Mouse (Mus musculus) gastrocnemius, postnatal 36 days (tissue): ENCODE measurements around the gene Atp10b. TPM values are rescaled to one million over a fixed set of nuclear protein-coding genes. Genes with fewer than 3 reads are reported as not detected.
"Not testable (repeated sequence)": the region's sequence is repeated elsewhere in the genome, so short reads cannot be mapped to it uniquely, and the experiment has no call there.

Source experiments
- DNase-seq, 2 experiments: peaks; one replicate each; pipeline ENCODE4 v3.0.0; 2022
- intact Hi-C: fragments of 180-260 bp; cut with DNase I; formaldehyde crosslinking; loops from one replicate; pipeline ENCODE4 v1.15.1; 2025
- long read RNA-seq, 2 experiments: library from polyadenylated mRNA; stranded (forward); transcript quantifications; one replicate each; pipeline ENCODE4 v2.0.0; 2021
- total RNA-seq, 2 experiments: library from RNA; stranded (reverse); gene quantifications; 2 replicates each; pipeline ENCODE4 v1.2.3; 2021

Gene Atp10b
- not detected for total RNA-seq
- long read RNA-seq, experiment 1: 0 reads
- long read RNA-seq, experiment 2: 0 reads

DNA sequence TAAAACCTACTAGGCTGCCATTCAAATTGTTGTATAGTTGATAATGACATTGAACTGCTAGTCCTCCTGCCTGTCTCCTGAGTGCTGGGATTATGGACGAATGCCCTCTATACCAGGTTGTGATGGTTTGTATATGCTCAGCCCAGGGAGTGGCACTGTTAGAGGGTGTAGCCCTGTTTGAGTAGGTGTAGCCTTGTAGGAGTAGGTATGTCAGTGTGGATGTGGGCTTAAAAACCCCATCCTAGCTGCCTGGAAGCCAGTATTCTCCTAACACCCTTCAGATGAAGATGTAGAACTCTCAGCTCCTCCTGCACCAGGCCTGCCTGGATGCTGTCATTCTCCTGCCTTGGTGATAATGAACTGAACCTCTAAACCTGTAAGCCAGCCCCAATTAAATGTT lies at the start of gene Atp10b:
Gene Atp10b, plus strand, starts transcription at position 301 of the 400 bp plus-strand sequence.
- intact Hi-C loops: no loop called here
- DNase-seq: no peak

DNA sequence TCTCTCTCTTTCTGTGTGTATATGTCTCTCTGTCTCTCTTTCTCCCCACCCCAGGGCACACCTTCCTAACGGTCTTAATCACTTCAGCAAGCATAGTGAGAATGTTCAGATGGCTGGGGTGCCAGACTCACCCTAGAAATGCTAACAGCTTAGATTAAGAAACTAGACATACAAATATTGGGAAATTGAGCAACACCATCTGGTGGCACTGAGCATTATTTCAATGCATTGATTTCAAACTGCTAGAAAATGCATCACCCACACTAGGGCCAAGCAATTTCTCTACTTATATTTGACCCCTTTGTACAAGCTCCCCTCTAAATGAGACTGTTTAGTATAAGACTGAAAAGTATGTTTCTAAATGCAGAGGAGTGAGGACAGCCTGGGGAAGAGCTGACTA lies 48.3 kb upstream of the Atp10b start:
- DNase-seq: no peak
- intact Hi-C loops: no loop called here

DNA sequence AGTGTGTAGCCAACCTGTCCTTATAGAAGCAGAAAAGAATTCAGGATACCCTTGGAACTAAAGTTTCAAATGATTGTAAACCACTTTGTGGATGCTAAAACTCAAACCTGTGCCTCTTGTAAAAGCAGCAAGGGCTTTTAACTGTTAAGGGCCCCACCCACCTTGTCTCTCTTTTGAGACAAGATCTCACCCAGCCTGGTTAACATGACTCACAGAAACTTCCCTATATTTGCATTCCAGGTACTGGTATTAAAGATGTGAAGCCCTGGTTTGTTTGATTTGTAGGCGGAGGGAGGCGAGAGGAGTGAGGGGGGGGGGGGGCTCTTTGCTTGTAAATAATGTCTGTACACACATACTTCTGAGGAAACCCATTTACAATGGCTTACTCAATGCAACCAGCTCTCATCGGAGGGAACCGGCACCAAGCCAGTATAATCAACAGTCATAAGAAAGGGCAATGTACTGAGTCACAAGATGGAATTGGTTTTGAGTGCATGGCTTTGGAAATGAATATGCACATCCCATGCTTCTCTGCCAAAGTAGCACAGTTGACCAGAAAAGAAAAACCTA lies 23.7 kb upstream of the Atp10b start:
- DNase-seq: no peak
- intact Hi-C loops: no loop called here

DNA sequence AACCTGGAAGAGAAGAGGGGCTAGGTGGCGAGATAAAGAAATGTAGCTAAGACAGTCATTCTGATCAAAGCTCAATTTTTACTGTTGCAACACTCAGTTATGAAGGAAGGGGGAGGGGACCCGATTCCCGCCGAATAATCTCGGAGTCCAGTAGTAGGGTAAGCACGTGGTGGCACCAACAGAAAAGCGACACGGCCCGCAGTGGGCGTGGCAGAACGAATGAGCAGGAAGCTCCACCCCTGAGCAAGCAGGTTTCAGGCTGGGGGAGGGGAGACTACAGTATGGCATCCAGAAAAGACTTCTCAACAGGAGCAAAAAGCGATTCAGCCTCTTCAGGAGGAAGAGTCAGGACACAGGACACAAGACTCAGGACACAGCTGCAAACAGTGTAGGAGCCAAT lies 23.1 kb upstream of the Atp10b start:
- DNase-seq, intact Hi-C loops: not testable (repeated sequence)

DNA sequence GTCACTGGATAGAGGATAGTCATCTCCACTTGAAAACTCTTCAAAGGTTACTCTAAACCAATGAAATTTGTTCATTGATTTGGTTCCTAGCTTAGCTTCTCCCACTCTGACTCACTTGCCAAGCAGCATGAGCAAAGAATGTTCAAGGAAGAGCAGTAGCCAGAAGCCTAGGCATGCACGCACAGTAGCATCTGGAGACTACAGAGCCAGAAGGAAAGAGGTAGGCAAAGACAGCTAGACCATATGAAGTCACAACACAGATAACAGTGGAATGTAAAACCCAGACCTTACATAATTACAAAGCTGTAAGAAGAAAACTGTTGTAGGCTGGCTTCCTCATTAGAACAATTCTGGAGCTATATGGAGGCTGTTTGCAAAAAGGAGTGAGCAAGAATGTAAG lies 8.4 kb upstream of the Atp10b start:
- no peak for DNase-seq
- intact Hi-C loops: no loop called here

DNA sequence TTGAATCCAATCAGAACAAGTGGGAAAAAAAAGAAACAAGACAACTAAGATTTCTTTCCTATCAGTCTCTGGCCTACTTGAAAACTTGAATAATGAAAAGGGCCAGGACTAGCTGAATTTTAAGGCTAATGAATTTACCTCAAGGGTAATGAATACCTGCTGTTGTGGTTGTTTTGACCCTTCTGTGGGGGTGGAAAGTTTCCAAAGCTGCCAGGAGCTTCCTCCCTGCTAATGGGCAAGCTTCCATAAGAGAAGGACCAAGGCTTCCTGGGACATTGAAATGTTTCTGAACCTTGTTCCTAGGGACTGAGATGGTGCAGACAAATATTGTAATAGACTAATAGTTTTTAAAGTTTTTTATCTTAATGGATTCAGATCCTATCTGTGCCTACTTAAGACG lies 6.9 kb upstream of the Atp10b start:
- DNase-seq: no peak
- intact Hi-C loops: no loop called here

DNA sequence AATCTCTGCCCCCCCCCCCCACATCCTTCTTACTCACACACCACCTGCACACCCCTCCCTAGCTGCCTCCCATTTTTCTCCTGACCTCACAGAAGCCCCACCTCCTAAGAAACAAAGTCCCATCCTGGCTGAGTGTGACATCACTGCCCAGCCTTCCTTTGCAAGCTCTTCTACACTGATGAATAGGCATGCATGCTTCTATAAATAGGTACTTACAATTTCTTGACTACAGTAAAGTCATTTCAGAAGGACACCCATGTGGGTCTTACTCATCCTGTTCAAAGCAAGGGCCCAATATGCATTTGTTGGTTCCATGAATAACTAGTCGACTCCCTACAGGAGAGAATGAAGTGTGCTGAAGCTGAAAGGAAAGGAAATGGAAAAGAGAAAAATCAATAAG lies 5.5 kb upstream of the Atp10b start:
- intact Hi-C loops: no loop called here
- DNase-seq: no peak

DNA sequence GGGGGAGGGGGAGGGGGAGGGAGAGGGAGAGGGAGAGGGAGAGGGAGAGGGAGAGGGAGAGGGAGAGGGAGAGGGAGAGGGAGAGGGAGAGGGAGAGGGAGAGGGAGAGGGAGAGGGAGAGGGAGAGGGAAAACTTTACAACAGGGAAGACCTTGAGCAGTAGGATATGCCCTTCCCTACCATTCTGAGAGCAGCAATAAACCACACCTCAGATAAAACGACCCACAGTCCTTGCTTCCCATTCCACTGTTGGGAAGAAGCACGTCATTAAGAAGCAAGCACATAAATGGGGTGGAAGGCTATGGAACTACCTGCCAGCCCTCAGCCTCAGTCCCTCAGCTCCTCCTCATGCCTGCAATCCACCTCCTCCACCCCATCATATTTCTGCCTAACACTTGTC lies 4.8 kb upstream of the Atp10b start:
- intact Hi-C loops, DNase-seq: not testable (repeated sequence)

DNA sequence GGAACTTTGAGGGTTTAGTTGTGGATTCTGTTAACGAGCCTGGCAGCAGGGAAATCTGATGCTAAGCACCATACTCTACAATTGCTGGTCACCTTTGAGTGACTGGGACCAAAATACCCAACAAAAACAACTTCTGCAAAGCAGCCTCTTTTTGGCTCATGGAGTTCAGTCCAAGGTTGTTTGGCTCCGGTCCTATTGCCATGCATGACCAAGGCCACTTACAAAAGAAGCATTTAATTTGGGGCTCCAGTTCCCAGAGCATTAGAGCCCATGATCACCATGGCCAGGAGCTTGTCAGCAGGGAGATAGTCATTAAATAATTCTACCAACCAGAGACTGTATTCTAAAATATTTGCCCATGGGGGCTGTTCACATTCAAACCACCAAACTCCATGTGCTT lies 2.3 kb upstream of the Atp10b start:
- intact Hi-C loops: no loop called here

DNA sequence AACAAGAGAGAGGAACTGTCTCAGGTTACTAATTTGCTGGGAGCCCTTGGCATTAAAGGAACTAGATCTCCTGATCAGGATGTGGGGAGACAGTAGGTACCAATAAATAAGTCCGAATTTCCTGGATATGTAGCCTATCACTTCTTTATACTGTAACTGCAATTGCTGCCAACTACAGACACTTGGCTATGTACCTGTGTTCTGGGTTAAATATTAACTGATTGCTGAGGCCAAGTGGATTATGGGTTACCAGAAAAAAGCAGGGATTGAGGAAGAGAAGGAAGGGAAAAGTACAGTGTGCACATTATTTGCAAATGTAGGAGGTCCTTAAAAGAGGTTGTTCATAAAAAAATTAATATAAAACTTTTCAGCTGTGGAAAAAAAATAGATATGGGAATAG lies 1.3 kb upstream of the Atp10b start:
- DNase-seq: no peak

More for the DNA sequence above, 2.3 kb upstream of the Atp10b start:
- DNase-seq: no peak

DNA sequence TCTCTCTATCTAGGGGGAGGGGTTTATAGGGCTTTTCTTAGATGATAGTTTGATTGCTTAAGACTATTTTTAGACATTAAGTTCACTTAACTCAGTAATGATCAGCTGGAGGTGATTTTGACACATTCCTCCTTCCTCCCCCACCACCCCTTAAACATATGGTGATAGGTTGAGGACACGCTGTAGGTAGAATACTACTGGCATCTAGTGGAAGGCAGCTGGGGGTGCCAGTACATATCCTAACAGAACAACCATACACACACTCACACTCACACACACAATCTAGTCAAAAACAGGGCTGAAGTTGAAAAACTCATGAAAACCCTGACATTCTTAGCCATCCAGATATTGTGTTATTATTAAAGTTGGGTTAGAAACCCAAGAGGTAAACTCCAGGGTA lies 5.3 kb downstream of the Atp10b start:
- intact Hi-C loops: no loop called here
- DNase-seq: no peak

More for the DNA sequence above, 1.3 kb upstream of the Atp10b start:
- intact Hi-C loops: no loop called here

DNA sequence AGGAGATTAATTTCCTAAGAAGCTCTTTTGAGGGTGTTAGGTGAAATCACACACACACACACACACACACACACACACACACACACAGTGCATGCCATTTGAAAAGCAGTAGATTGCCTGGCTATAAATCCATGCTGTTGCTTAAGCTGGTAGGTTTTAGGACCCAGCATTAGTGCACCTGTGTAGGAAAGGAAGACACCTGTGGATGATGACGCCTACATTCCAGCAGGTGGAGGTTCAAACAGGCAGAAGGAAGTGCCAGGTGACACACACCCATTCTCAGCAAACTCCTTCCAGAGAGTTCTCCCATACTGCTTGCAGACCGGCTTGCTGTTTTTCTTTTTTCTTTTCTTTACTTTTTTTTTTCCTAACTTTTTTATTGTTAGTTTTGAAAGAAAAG lies 5.7 kb downstream of the Atp10b start:
- no peak for DNase-seq
- intact Hi-C loops: no loop called here

DNA sequence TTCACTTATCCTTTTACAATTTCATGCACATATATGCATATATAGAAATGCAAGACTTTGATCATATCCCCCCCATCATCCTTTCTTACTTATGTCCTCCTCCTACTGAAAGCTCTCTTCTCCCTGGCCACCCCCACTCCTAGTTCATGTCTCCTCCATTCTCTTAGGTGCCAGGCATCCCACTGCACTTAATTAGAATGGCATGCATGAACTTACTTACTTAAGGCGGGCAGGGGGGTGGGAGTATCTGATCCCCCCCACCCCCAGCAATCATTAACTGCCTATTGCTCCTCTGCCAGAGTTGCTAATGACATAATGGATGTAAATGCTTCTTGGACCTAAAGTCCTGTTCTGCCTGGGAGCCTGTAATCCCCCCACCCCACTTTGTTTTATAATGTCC lies 9.1 kb downstream of the Atp10b start:
- intact Hi-C loops: no loop called here

DNA sequence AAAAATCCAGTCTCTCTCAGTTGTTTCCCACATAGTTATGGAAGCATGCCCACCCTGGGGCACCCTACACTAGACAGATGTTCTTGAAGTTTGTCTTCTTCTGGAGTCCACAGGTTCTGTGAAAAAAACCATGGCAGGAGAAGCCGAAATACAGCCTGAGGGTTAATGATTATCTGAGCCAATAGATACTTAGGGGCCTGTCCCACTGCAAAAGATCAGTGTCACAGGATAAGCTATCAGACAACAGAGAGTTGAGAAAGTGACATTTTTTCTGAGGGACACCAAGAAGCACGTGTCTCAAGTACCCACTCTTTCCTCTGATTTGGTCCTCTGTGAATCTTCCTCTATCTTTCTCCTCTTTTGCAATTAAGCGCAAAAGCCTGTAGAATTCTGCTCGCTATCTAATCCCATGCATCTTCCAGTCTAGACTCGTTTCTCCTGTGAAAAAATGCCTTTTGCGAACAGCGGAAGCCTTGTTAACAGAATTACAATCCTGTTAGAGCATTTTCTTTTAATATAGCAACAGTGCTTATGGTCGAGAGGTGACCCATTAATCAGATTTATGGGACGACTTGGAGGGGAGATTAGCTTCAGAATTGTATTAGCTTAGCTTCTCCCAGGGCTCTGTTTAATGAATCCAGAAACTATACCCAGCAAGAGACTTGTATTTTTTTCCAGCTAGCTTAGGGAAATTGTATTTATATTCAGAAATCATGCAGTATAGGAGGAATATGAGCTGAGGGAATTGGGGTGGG lies 10.7 kb downstream of the Atp10b start:
- intact Hi-C loops: no loop called here
- no peak for DNase-seq

More for the DNA sequence above, 9.1 kb downstream of the Atp10b start:
- no peak for DNase-seq

DNA sequence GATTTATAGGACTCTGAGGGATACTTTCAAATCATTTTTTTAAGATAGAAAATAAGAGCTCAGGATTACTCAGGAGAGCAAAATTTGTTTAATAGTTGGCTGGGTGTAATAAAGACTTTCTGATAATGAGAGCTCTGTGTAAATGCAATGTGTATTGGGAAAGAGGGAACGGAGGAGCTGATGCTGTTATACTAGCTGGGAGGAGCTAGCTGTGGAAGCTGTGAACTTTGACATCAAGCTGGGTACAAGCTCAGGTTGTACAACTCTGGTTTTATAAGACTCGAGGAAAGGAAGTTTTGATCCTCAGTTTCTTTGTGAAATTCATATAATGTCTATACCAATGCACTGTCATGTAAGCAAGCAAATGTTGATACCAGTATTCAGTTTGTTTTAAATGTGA lies 20.9 kb downstream of the Atp10b start:
- intact Hi-C loops: no loop called here

DNA sequence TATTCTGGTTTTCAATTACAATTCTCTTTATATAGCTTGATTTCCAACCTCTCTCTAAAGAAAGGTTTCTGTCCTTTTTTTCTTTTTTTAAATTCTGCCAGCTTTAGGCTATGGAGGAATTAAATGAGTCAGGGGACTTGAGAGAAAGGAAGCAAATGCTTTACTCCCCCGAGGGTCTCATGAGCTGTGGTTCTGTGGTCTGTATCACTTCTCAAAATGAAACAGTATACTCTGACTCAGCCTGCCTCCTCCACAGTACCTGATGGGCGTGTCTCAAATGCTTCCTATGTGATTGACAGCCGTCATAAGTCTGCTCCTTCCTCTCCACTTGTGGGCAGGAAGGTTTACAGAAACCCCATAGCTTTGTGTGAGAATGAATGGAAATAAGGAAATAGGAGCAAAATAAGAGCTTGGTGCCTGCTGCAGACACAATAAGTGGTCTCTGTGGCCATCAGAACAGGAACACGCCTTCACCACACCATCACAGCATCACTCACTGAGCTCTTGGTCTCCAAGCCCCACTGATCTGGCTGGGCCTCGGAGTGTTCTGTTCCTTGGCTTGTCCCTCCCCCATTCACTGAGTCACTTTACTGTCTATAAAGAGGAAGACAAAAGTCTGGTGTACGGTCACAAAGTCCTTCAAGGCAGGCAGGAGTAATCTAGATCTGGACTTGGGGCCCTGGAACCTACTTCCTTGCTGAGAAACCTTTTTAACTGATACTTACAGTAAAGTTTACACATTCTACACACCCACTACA lies 24.9 kb downstream of the Atp10b start:
- no peak for DNase-seq
- intact Hi-C loops: no loop called here

More for the DNA sequence above, 20.9 kb downstream of the Atp10b start:
- DNase-seq: no peak

DNA sequence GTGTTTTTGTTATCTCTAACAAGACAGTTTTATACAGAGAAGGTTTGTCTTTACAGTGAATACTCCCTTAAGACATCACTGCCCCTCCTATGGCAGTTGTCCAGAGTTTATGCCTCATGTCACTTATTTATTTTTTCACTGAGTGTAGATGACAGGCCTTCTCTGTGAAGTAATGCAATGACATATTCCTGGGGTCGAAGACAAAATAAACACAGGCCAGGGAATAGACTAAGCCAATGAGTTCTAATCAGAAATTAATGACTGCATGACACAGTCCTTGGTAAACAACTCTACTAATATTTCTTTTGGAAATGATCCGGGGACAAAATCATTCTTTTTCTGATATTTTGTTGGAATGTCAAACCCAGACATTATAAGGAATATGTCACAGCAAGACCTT lies 32.7 kb downstream of the Atp10b start:
- no peak for DNase-seq
- intact Hi-C loops: no loop called here

DNA sequence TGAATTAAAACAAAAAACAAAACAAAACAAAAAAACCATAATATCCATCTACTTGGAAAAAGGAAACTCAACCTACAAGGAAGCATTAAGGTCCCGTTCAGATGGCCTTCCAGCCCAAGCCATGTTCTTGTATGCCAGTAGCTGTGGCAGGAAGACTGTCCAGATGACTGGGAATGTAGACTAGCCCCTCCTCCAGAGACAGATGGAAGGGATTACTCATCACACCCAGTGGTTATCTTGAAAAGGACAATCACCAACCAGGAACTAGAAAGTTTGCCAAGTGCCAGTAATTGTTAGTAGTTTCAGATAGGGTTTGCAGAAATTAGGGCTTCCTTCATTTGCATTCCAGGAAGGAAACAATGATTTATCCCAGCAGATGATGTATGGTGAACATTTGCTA lies 33.1 kb downstream of the Atp10b start:
- intact Hi-C loops: no loop called here
- no peak for DNase-seq

DNA sequence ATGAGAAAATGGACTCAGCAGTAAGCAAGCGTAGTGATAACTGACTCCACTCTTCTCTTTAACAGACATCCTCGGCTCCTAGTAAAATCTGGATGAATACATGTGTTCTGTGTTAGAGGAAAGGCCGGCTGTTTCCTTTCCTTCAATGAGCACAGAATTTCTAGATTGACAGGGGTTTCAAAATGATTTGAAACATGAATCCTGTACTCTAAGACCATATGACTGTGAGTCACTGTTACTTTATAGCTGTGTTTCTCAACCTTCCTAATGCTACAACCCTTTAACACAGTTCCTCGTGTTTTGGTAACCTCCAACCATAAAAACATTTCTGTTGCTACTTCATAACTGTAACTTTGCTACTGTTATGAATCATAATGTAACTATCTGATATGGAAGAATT lies 33.8 kb downstream of the Atp10b start:
- no peak for DNase-seq
- intact Hi-C loops: no loop called here

DNA sequence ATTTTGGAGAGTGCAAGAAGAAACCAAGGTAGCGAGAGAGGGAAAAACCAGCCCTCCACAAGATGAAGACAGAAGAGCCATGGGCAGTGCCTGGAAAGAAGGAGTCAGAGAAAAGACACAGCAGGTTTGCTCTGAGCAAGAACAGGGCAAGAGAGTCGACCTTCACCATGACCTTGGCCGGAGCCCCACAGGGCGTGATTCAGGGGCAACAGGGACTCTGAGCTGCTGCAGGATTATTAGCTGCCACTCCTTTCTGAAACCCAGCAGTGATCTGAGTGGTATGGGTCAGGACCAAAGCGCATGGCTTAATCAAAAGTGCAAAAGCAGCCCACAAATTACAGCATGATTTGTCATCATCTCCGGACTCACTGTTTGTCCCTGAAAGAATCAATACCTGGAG lies 36.6 kb downstream of the Atp10b start:
- intact Hi-C loops: no loop called here
- no peak for DNase-seq

DNA sequence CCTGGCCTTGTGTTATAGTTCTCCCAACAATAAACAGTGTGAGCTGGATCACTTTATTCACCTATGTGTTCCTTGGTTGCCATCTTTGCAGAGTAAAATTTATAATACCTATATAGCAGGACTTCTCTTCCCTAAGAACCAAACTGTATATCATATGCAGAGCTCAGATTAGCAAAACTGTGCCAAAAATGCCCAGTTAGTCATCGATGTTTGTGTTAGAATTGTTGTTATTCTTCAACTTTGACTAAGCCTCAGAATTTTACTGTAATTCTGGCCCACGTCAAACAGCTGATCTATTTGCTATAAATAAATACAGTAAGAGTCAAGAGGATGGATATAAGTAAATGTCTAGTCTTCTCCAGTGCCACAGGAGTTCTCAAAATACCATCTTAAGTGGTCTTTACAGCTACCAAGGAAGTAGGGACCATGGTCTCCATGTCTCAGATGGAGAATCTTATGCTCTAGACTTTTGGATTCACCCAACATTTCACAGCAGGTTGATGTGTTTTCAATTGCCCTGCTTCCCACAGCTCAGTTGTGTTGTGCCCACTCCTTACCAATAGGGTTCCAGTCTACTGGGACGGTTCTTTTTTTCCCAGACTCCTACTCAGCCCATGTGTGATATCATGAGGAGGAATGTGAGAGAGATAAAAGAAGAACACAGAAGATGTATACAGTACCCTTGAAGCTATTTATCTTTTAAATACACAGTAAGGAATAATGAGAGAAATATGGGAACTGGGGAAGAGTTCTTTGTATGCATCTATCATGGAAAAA lies 40.3 kb downstream of the Atp10b start:
- intact Hi-C loops: no loop called here

More for the DNA sequence above, 40.3 kb downstream of the Atp10b start:
- no peak for DNase-seq
